Mouse (Mus musculus): ENCODE data around the gene Vkorc1l1.

Gene Vkorc1l1

GRCm38 (mm10) chr5:130029142-130029897 lies 87.5 kb downstream of the Vkorc1l1 start, which contains the start of the genes Asl and Crcp:
Gene Asl, minus strand, starts transcription at chr5:130029247.
Gene Crcp, plus strand, starts transcription at chr5:130029290.
- in situ Hi-C loops (cut with MboI; ENCODE audit: unreplicated experiment in 2 of 2), result loop anchor here in 1 of 2 experiments (10.0 kb wide), 1 partner anchor 225 kb away; the partner anchor contains the start of genes Sbds and Tyw1

DNA sequence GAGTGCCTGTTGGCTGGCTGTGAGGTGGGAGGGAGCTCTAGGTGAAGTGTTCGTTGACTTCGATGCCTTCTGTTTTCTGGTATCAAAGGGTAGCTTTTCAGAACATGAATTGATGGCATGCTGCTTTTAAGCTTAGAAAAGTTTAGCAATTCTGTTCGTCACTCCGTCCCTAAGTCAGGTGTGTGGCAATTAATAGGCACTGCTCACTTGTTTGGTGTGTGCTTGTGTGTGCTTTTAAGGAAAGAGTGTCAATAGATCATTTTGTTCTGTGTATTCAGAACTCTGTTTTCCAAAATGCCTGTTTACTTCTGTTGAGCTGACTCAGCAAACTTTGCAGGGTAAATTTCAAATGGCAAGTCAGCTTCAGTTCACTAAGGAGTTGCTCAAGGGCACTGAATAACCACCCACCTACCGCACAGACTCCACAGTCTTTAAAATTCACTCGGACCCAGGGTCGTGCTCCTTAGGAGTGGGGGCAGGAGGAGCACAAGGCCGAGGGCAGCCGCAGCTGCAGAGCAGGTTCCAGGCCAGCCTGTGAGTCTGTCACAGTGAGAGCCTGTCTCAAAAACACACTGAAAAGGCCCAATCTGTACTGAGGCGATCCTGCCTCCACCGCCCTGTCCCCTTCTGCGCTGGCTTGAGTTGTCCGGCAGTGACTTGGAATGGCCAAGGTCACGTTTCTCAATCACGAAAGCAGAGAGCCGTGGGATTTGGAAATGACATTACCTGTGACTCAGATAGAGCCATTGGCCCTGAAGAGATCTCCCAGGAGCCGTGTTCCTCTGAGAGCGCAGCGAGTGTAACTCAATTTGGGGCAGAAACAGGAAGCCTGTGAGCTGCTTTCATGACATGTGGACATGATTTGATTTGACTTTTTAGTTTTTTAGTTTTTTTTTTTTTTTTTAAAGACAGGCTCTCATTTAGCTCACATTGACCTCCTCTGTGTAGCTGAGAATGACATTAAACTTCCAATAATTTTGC lies 89.9 kb downstream of the Vkorc1l1 start:
- in situ Hi-C loops (cut with MboI; ENCODE audit: unreplicated experiment in 2 of 2), result no loop called here

GRCm38 (mm10) chr5:130033869-130034268 lies 92.1 kb downstream of the Vkorc1l1 start:
- in situ Hi-C loops (cut with MboI; ENCODE audit: unreplicated experiment in 2 of 2), result no loop called here
